Mouse (Mus musculus): ENCODE results near the gene Nck2. TPM values are rescaled to one million over a fixed set of nuclear protein-coding genes. Genes with fewer than 3 reads are reported as not detected.

Nck2 gene
- polyA plus RNA-seq, 1 experiment: 106 TPM

DNA sequence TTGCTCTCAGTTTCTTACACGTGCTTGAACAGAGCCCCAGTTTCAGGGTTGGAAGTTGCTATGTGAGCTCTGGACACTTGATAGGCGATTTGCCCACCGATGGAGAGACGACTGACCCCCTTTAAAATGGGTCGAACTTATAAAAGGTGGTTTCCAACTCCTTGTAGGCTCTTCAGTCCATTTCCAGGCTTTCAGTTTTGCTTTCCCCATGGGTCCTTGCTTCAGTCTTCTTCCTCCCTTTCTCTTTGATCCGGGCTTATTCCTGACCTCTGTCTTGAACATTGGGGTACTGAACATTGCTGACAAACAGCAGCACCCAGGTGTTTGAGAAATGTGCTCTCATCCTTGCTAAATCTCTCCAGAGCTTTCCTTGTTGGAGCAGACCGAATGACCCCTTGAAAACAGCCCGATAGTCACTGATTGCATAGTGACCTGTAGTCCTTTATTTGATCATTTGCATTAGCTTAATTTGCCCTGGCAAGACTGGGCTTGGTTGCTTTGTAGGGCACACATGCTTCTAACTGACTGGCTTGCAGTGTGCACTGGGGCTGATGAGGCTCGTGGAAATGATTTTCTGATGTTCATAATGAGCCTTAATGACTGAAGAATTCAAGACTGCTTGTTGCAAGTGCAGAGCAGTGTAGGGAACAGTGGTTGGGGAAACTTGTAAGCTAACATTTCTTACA lies 3.4 kb downstream of the Nck2 start:
- Histone ChIP-seq H3K4me3 (replicated peaks) (peak overlapping the region; percentile 98), H3K9me3 (no peaks in the 10 kb centered on the region), H3K4me1 (peaks cover 83% of the 10 kb centered on the region), H3K36me3 (replicated peaks; ENCODE audit: low read length) (peaks cover 50% of the 10 kb centered on the region), H3K27me3 (replicated peaks) (no peaks in the 10 kb centered on the region)
- TF ChIP-seq GATA1 (IDR thresholded peaks at IDR 0.05; ENCODE audit: borderline replicate concordance, low read length) (no peak), FLI1 (IDR thresholded peaks at IDR 0.05; ENCODE audit: low read length) (no peak)

- H3K4me3 ChIP-seq (replicated peaks): peak overlapping the region; percentile 87
- peaks cover 79% of the 10 kb centered on the region for H3K36me3 ChIP-seq (replicated peaks; ENCODE audit: low read length)
- TF ChIP-seq FLI1 (IDR thresholded peaks at IDR 0.05; ENCODE audit: low read length): no peak
- TF ChIP-seq GATA1 (IDR thresholded peaks at IDR 0.05; ENCODE audit: borderline replicate concordance, low read length): no peak
- no peaks in the 10 kb centered on the region for H3K9me3 ChIP-seq
- no peaks in the 10 kb centered on the region for H3K27me3 ChIP-seq (replicated peaks)
- peaks cover 88% of the 10 kb centered on the region for H3K4me1 ChIP-seq
These were observed 6.4 kb downstream of the Nck2 start for GRCm38 (mm10) chr1:43450811-43451210.

GRCm38 (mm10) chr1:43453683-43454082 lies 9.3 kb downstream of the Nck2 start:
- TF ChIP-seq FLI1 (IDR thresholded peaks at IDR 0.05; ENCODE audit: low read length) (no peak), GATA1 (IDR thresholded peaks at IDR 0.05; ENCODE audit: borderline replicate concordance, low read length) (no peak)
- peak overlapping the region; percentile 76 for H3K4me3 ChIP-seq (replicated peaks)
- peaks cover 97% of the 10 kb centered on the region for H3K4me1 ChIP-seq
- H3K9me3 ChIP-seq: no peaks in the 10 kb centered on the region
- no peaks in the 10 kb centered on the region for H3K27me3 ChIP-seq (replicated peaks)
- peaks cover 91% of the 10 kb centered on the region for H3K36me3 ChIP-seq (replicated peaks; ENCODE audit: low read length)

GRCm38 (mm10) chr1:43454741-43455140 lies 10.4 kb downstream of the Nck2 start:
- peaks cover 97% of the 10 kb centered on the region for H3K4me1 ChIP-seq

DNA sequence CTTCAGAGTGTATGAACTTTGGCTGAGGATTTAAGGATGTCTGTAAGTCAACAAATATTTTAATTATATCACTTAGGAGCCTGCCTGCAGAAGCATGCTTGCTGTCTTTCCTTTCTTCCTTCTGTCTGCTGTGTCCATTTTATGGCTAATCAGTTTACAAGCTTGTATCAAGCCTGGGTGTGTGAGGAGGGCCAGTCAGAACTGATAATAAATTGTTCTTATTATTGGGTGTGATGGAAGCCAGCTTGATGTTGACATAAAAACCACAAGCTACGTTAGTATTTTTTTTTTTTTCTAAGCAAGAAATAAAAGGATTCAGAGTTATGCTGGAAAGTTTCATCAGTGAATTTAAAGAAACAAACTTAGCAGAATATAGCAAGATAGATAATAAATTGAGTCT lies 10.8 kb downstream of the Nck2 start:
- peak overlapping the region; percentile 76 for H3K4me3 ChIP-seq (replicated peaks)
- no peaks in the 10 kb centered on the region for H3K9me3 ChIP-seq
- peaks cover 97% of the 10 kb centered on the region for H3K4me1 ChIP-seq
- no peaks in the 10 kb centered on the region for H3K27me3 ChIP-seq (replicated peaks)
- H3K36me3 ChIP-seq (replicated peaks; ENCODE audit: low read length): peaks cover 90% of the 10 kb centered on the region
- TF ChIP-seq GATA1 (IDR thresholded peaks at IDR 0.05; ENCODE audit: borderline replicate concordance, low read length): no peak
- TF ChIP-seq FLI1 (IDR thresholded peaks at IDR 0.05; ENCODE audit: low read length): no peak

More at GRCm38 (mm10) chr1:43454741-43455140, 10.4 kb downstream of the Nck2 start:
- TF ChIP-seq GATA1 (IDR thresholded peaks at IDR 0.05; ENCODE audit: borderline replicate concordance, low read length): no peak
- TF ChIP-seq FLI1 (IDR thresholded peaks at IDR 0.05; ENCODE audit: low read length): no peak
- Histone ChIP-seq H3K4me3 (replicated peaks) (peak overlapping the region; percentile 76), H3K36me3 (replicated peaks; ENCODE audit: low read length) (peaks cover 90% of the 10 kb centered on the region), H3K9me3 (no peaks in the 10 kb centered on the region), H3K27me3 (replicated peaks) (no peaks in the 10 kb centered on the region)

GRCm38 (mm10) chr1:43457012-43457766 lies 12.8 kb downstream of the Nck2 start:
- Histone ChIP-seq H3K36me3 (replicated peaks; ENCODE audit: low read length) (peaks cover 90% of the 10 kb centered on the region), H3K27me3 (replicated peaks) (no peaks in the 10 kb centered on the region), H3K4me3 (replicated peaks) (peak overlapping the region; percentile 67), H3K4me1 (peaks cover 98% of the 10 kb centered on the region), H3K9me3 (no peaks in the 10 kb centered on the region)
- no peak for TF ChIP-seq FLI1 (IDR thresholded peaks at IDR 0.05; ENCODE audit: low read length)
- TF ChIP-seq GATA1 (IDR thresholded peaks at IDR 0.05; ENCODE audit: borderline replicate concordance, low read length): no peak

DNA sequence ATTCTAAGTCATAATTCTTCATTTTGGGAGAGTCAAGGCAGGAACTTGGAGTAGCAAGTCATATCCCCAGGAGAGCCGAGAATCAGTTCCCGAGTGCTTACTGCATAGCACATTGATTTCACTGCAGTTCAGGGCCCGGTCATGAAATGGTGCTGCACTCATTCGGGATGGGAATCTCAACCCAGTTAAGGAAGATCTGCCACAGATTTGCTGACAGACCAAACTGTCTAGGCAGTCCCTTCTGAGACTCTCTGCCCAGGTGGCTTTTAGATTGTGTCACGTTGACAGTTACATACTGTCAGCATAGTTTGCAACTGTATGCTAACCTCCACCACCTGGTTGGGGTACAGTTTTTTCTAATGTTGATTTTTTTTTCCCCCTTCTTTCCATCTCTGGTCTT lies 16.1 kb downstream of the Nck2 start:
- H3K27me3 ChIP-seq (replicated peaks): no peaks in the 10 kb centered on the region
- H3K4me1 ChIP-seq: peaks cover 99% of the 10 kb centered on the region
- TF ChIP-seq GATA1 (IDR thresholded peaks at IDR 0.05; ENCODE audit: borderline replicate concordance, low read length): no peak
- TF ChIP-seq FLI1 (IDR thresholded peaks at IDR 0.05; ENCODE audit: low read length): no peak
- no peak overlapping the region for H3K4me3 ChIP-seq (replicated peaks)
- H3K36me3 ChIP-seq (replicated peaks; ENCODE audit: low read length): peaks cover 85% of the 10 kb centered on the region
- no peaks in the 10 kb centered on the region for H3K9me3 ChIP-seq

- no peak overlapping the region for H3K4me3 ChIP-seq (replicated peaks)
- no peaks in the 10 kb centered on the region for H3K27me3 ChIP-seq (replicated peaks)
- H3K9me3 ChIP-seq: no peaks in the 10 kb centered on the region
- TF ChIP-seq FLI1 (IDR thresholded peaks at IDR 0.05; ENCODE audit: low read length) (no peak), GATA1 (IDR thresholded peaks at IDR 0.05; ENCODE audit: borderline replicate concordance, low read length) (no peak)
- peaks cover 99% of the 10 kb centered on the region for H3K4me1 ChIP-seq
- peaks cover 85% of the 10 kb centered on the region for H3K36me3 ChIP-seq (replicated peaks; ENCODE audit: low read length)
These were observed 18.3 kb downstream of the Nck2 start for GRCm38 (mm10) chr1:43462666-43463065.

DNA sequence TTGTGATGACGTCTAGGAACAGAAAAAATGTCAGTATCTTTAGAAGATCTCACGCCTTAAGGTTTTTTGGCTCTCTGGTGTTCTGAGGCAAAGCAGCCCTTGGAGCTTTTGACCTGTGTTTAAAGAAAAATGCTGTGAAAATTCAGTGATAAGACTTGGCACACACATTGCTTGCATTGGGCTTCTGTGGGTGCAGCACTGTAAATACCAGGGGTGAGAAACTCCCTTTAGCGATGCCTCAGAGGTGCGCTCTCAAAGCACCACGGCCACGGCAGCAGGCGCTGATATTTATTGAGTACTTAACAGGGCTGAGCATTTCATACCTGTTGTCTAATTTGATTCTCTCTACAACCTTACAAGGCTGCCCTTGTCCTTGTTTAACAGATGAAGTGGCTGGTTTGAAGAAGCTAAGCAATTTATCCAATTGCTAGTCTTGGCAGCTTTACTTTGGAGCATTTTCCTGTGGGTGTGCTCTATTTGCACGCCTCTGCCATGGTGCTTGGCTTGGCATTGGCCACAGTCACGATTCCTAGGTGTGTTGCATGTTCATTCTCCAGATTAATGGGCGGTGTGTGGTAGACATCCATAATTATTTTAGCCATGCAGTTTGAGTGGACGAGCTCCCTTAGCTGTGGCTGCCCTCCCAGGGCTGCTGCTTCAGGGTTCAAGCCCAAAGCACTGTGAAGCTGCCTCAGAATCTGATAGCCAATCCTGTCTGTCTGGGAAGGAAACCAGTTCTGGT lies 19.7 kb downstream of the Nck2 start:
- Histone ChIP-seq H3K4me1 (peaks cover 99% of the 10 kb centered on the region), H3K36me3 (replicated peaks; ENCODE audit: low read length) (peaks cover 80% of the 10 kb centered on the region), H3K4me3 (replicated peaks) (peak overlapping the region; percentile 71), H3K9me3 (no peaks in the 10 kb centered on the region), H3K27me3 (replicated peaks) (no peaks in the 10 kb centered on the region)
- TF ChIP-seq GATA1 (IDR thresholded peaks at IDR 0.05; ENCODE audit: borderline replicate concordance, low read length) (no peak), FLI1 (IDR thresholded peaks at IDR 0.05; ENCODE audit: low read length) (no peak)

All from megakaryocyte, embryonic 14.5 days (primary cell).